Mouse (Mus musculus): Measurements from ENCODE around the gene Sdk1. TPM values are rescaled to one million over a fixed set of nuclear protein-coding genes. Genes with fewer than 3 reads are reported as not detected.

Gene Sdk1
- total and polyA plus RNA-seq, 3 experiments, result 0.04 to 0.87 TPM; not detected in 1

GRCm38 (mm10) chr5:141312305-141312704 is 71.0 kb downstream of the Sdk1 start:
- H3K36me3 ChIP-seq (replicated peaks in 1 of 2; ENCODE audit: control insufficient read depth in 1 of 2, insufficient read depth in 1 of 2, low read length in 1 of 2), result no peaks in the 10 kb centered on the region
- in situ Hi-C loops (cut with MboI; ENCODE audit: low pct_ligation_motif_present, low pct_unique_long_range_greater_than_20kb, low sequenced_read_pairs), result no loop called here
- H3K9me3 ChIP-seq (replicated peaks; ENCODE audit: low read length), result no peaks in the 10 kb centered on the region
- no peaks in the 10 kb centered on the region for H3K27me3 ChIP-seq (replicated peaks)
- H3K4me3 ChIP-seq (replicated peaks in 1 of 3; ENCODE audit: low read depth in 2 of 3, low read length in 2 of 3, poor library complexity in 1 of 3), result no peak overlapping the region
- no peak for TF ChIP-seq EP300 (IDR thresholded peaks at IDR 0.05; ENCODE audit: low read length)
- TF ChIP-seq TBP (conservative IDR thresholded peaks at IDR 0.05; ENCODE audit: low read depth, low read length), result no peak
- TF ChIP-seq MEF2A (IDR thresholded peaks at IDR 0.05; ENCODE audit: borderline replicate concordance, low read depth, low read length), result no peak
- no peak for TF ChIP-seq SMC3 (IDR thresholded peaks at IDR 0.05; ENCODE audit: low read depth, low read length)
- dilution Hi-C loops (cut with MboI; ENCODE audit: extremely low pct_ligation_motif_present, extremely low pct_unique_long_range_greater_than_20kb, low sequenced_read_pairs), result no loop called here
- H3K4me1 ChIP-seq (ENCODE audit: control insufficient read depth in 1 of 2, insufficient read depth in 2 of 2), result no peaks in the 10 kb centered on the region
- no peak overlapping the region for H3K4me2 ChIP-seq (ENCODE audit: insufficient read depth, low read depth, poor library complexity, severe bottlenecking)
- H3K9ac ChIP-seq (ENCODE audit: insufficient read depth, low read depth), result no peak overlapping the region
- H3K79me2 ChIP-seq (replicated peaks; ENCODE audit: control insufficient read depth, extremely low read depth, insufficient read depth, poor library complexity, severe bottlenecking), result no peaks in the 10 kb centered on the region
- DNase-seq (ENCODE audit: extremely low read depth), result no peak
- no peak overlapping the region for H3K27ac ChIP-seq (ENCODE audit: insufficient read depth, low read depth)

DNA sequence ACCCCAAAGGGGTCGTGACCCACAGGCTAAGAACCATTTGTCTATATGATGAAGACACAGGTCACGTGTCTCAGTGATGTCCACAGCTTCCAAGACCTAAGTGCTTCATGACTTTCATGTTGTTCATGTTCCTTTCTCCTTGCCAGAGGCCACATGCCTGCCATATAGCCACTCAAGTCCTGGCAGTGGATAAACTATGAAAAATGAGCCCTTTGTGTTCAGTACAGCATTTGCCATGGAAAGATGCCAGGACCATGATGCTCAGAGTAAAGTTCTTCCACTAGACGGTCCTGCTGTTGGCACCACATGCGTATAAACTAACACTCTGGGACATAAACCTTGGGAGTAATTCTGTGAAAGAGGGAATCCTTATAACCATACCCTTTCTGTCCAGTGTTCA is 75.8 kb downstream of the Sdk1 start:
- Histone ChIP-seq H3K9me3 (replicated peaks; ENCODE audit: low read length) (no peaks in the 10 kb centered on the region), H3K9ac (ENCODE audit: insufficient read depth, low read depth) (no peak overlapping the region), H3K4me1 (ENCODE audit: control insufficient read depth in 1 of 2, insufficient read depth in 2 of 2) (no peaks in the 10 kb centered on the region), H3K36me3 (replicated peaks in 1 of 2; ENCODE audit: control insufficient read depth in 1 of 2, insufficient read depth in 1 of 2, low read length in 1 of 2) (no peaks in the 10 kb centered on the region), H3K4me2 (ENCODE audit: insufficient read depth, low read depth, poor library complexity, severe bottlenecking) (no peak overlapping the region), H3K4me3 (replicated peaks in 1 of 3; ENCODE audit: low read depth in 2 of 3, low read length in 2 of 3, poor library complexity in 1 of 3) (no peak overlapping the region), H3K27ac (ENCODE audit: insufficient read depth, low read depth) (no peak overlapping the region), H3K79me2 (replicated peaks; ENCODE audit: control insufficient read depth, extremely low read depth, insufficient read depth, poor library complexity, severe bottlenecking) (no peaks in the 10 kb centered on the region), H3K27me3 (replicated peaks) (no peaks in the 10 kb centered on the region)
- in situ Hi-C loops (cut with MboI; ENCODE audit: low pct_ligation_motif_present, low pct_unique_long_range_greater_than_20kb, low sequenced_read_pairs), result no loop called here
- no peak for DNase-seq (ENCODE audit: extremely low read depth)
- dilution Hi-C loops (cut with MboI; ENCODE audit: extremely low pct_ligation_motif_present, extremely low pct_unique_long_range_greater_than_20kb, low sequenced_read_pairs), result no loop called here
- TF ChIP-seq ZKSCAN1 (IDR thresholded peaks at IDR 0.05; ENCODE audit: borderline replicate concordance, low read depth, low read length) (no peak), NELFE (IDR thresholded peaks at IDR 0.05; ENCODE audit: low read depth, low read length) (no peak), MAFK (IDR thresholded peaks at IDR 0.05; ENCODE audit: insufficient replicate concordance, low read length) (no peak), MAZ (IDR thresholded peaks at IDR 0.05; ENCODE audit: low read depth, low read length) (no peak), BHLHE40 (IDR thresholded peaks at IDR 0.05; ENCODE audit: low read depth, low read length) (no peak), E2F4 (IDR thresholded peaks at IDR 0.05; ENCODE audit: insufficient replicate concordance, low read depth, low read length) (no peak), RAD21 (IDR thresholded peaks at IDR 0.05; ENCODE audit: low read depth, low read length) (no peak), CTCF (conservative IDR thresholded peaks at IDR 0.05 in 1 of 2, IDR thresholded peaks at IDR 0.05 in 1 of 2; ENCODE audit: low read depth in 2 of 2, low read length in 2 of 2) (no peak), TBP (conservative IDR thresholded peaks at IDR 0.05; ENCODE audit: low read depth, low read length) (no peak), MAX (IDR thresholded peaks at IDR 0.05; ENCODE audit: low read length) (no peak), ELF1 (IDR thresholded peaks at IDR 0.05; ENCODE audit: low read depth, low read length) (no peak), MEF2A (IDR thresholded peaks at IDR 0.05; ENCODE audit: borderline replicate concordance, low read depth, low read length) (no peak), ZMIZ1 (IDR thresholded peaks at IDR 0.05; ENCODE audit: low read depth, low read length) (no peak), USF2 (conservative IDR thresholded peaks at IDR 0.05; ENCODE audit: low read depth, low read length) (no peak), CHD2 (IDR thresholded peaks at IDR 0.05; ENCODE audit: low read length) (no peak), ETS1 (conservative IDR thresholded peaks at IDR 0.05; ENCODE audit: low read depth, low read length) (no peak), UBTF (IDR thresholded peaks at IDR 0.05; ENCODE audit: low read depth, low read length) (no peak)

All from CH12.LX (cell line).